Mouse (Mus musculus): ENCODE measurements around the gene Tmem131.

DNA sequence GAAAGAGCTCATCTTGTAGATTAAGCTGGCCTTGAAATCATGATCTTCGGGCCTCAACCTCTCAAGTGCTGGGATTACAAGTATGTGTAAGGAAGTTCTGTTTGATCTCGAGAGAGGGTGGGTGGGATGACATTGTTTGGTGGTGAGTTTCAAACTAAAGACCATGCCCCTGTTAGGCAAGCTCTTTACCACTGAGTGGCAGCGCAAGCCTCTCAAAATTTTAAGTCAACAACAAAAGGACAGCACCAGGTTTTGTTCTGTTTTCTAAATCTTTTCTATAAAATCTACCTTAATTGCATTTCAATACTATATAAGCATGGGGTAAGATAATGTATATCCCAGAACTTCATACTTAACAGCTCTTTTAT, 39.4 kb downstream of the Tmem131 start:
- no peak for TF ChIP-seq GATA1 (IDR thresholded peaks at IDR 0.05; ENCODE audit: borderline replicate concordance, low read length)
- TF ChIP-seq FLI1 (IDR thresholded peaks at IDR 0.05; ENCODE audit: low read length) = no peak
